Mouse (Mus musculus) ES-Bruce4 (cell line): ENCODE data around the gene Tenm4.

ENCODE experiments used
- CTCF ChIP-seq: IDR thresholded peaks from one replicate; pipeline ENCODE4 v1.8.1; 2011; ENCODE audit warnings: low read depth, low read length
- EP300 ChIP-seq: IDR thresholded peaks from 2 replicates; pipeline ENCODE4 v1.6.1; 2011; ENCODE audit warnings: low read depth, low read length; ENCODE audit not compliant: insufficient read depth
- POLR2A ChIP-seq: IDR thresholded peaks from one replicate; pipeline ENCODE4 v1.8.1; 2011; ENCODE audit warnings: low read length; ENCODE audit not compliant: insufficient read depth

DNA sequence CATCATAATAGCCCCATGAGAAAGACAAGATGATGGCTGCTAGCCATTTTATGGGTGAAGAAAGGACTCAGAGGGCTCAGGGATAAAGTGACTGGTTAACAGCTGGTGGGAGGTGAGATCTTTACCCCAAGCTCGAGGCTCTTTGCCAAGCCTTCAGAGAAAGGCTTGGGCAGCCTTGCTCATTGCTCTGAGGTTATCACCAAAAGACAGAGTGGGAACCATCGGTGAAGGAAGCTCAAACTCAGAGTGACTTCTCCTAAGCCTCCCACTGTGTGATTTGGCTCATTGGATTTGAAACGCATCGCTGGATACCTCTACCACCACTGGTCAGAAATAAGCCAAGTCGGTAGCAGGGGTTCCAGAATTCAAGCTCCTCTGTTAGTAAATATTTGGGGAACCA is 19.1 kb upstream of the Tenm4 start:
- TF ChIP-seq CTCF: no peak
- no peak for TF ChIP-seq POLR2A
- TF ChIP-seq EP300: no peak
